Mouse (Mus musculus): Measurements from ENCODE around the gene Klhl22.

GRCm38 (mm10) chr16:17771117-17771865, 11.9 kb downstream of the Klhl22 start:
- TF ChIP-seq POLR2AphosphoS2 (IDR thresholded peaks at IDR 0.05; ENCODE audit: insufficient read length, low read depth), result no peak
- TF ChIP-seq POLR2A (IDR thresholded peaks at IDR 0.05; ENCODE audit: insufficient read length, low read depth), result no peak
- TF ChIP-seq MYOD1 (IDR thresholded peaks at IDR 0.05; ENCODE audit: control insufficient read depth in 1 of 3, insufficient read length in 2 of 3, low read depth in 2 of 3), result no peak
- no peak for TF ChIP-seq TCF12 (IDR thresholded peaks at IDR 0.05; ENCODE audit: insufficient read depth, poor library complexity, severe bottlenecking)
- no peak for TF ChIP-seq SRF (IDR thresholded peaks at IDR 0.05; ENCODE audit: control insufficient read depth, insufficient read length, low read depth)
- TF ChIP-seq USF1 (IDR thresholded peaks at IDR 0.05; ENCODE audit: low read depth), result no peak
- no peak for TF ChIP-seq TCF3 (IDR thresholded peaks at IDR 0.05; ENCODE audit: insufficient read length, low read depth)
- TF ChIP-seq MAX (IDR thresholded peaks at IDR 0.05; ENCODE audit: low read depth), result no peak
- TF ChIP-seq CEBPB (IDR thresholded peaks at IDR 0.05; ENCODE audit: insufficient read depth, poor library complexity, severe bottlenecking), result no peak
- TF ChIP-seq MYOG (IDR thresholded peaks at IDR 0.05; ENCODE audit: control insufficient read depth in 1 of 3, insufficient read depth in 1 of 3, insufficient read length in 2 of 3, low read depth in 2 of 3), result no peak
- no peak for TF ChIP-seq E2F4 (IDR thresholded peaks at IDR 0.05; ENCODE audit: insufficient read depth)
- no peak for TF ChIP-seq REST (IDR thresholded peaks at IDR 0.05; ENCODE audit: insufficient read depth, insufficient read length)
